Mouse (Mus musculus): ENCODE measurements around the gene Gckr. TPM values are rescaled to one million over a fixed set of nuclear protein-coding genes. Genes with fewer than 3 reads are reported as not detected.

The Gckr gene
- total and polyA plus RNA-seq, 3 experiments, result not detected

- H3K4me1 ChIP-seq (ENCODE audit: control insufficient read depth in 1 of 2, insufficient read depth in 2 of 2), result peaks cover 0 to 11% of the 10 kb centered on the region in 2 experiments; a peak in 1 of 4 replicates
- H3K4me3 ChIP-seq (replicated peaks in 1 of 3; ENCODE audit: low read depth in 2 of 3, low read length in 2 of 3, poor library complexity in 1 of 3), result no peak overlapping the region
- H3K36me3 ChIP-seq (replicated peaks in 1 of 2; ENCODE audit: control insufficient read depth in 1 of 2, insufficient read depth in 1 of 2, low read length in 1 of 2), result peaks cover 44 to 86% of the 10 kb centered on the region in 2 experiments
- H3K27ac ChIP-seq (ENCODE audit: insufficient read depth, low read depth), result no peak overlapping the region
- dilution Hi-C loops (cut with MboI; ENCODE audit: extremely low pct_ligation_motif_present, extremely low pct_unique_long_range_greater_than_20kb, low sequenced_read_pairs) (no loop called here), in situ Hi-C loops (cut with MboI; ENCODE audit: low pct_ligation_motif_present, low pct_unique_long_range_greater_than_20kb, low sequenced_read_pairs) (no loop called here)
- H3K4me2 ChIP-seq (ENCODE audit: insufficient read depth, low read depth, poor library complexity, severe bottlenecking), result no peak overlapping the region
- no peaks in the 10 kb centered on the region for H3K27me3 ChIP-seq (replicated peaks)
- TF ChIP-seq SMC3 (IDR thresholded peaks at IDR 0.05; ENCODE audit: low read depth, low read length), result no peak
- no peak for TF ChIP-seq JUND (conservative IDR thresholded peaks at IDR 0.05; ENCODE audit: low read depth, low read length)
- no peak for TF ChIP-seq HCFC1 (IDR thresholded peaks at IDR 0.05; ENCODE audit: low read depth, low read length)
- no peak for TF ChIP-seq JUN (IDR thresholded peaks at IDR 0.05; ENCODE audit: insufficient read depth, low read depth, low read length)
- no peak for TF ChIP-seq KAT2A (IDR thresholded peaks at IDR 0.05; ENCODE audit: insufficient replicate concordance, low read length)
- TF ChIP-seq IRF4 (IDR thresholded peaks at IDR 0.05; ENCODE audit: low read depth, low read length), result no peak
- no peak for TF ChIP-seq ZKSCAN1 (IDR thresholded peaks at IDR 0.05; ENCODE audit: borderline replicate concordance, low read depth, low read length)
- no peak for TF ChIP-seq ETS1 (conservative IDR thresholded peaks at IDR 0.05; ENCODE audit: low read depth, low read length)
- TF ChIP-seq ZNF384 (IDR thresholded peaks at IDR 0.05; ENCODE audit: low read depth, low read length), result no peak
- TF ChIP-seq MXI1 (IDR thresholded peaks at IDR 0.05; ENCODE audit: low read depth, low read length), result no peak
- TF ChIP-seq E2F4 (IDR thresholded peaks at IDR 0.05; ENCODE audit: insufficient replicate concordance, low read depth, low read length), result no peak
- TF ChIP-seq ELF1 (IDR thresholded peaks at IDR 0.05; ENCODE audit: low read depth, low read length), result no peak
- TF ChIP-seq BHLHE40 (IDR thresholded peaks at IDR 0.05; ENCODE audit: low read depth, low read length), result no peak
- TF ChIP-seq POLR2AphosphoS2 (IDR thresholded peaks at IDR 0.05; ENCODE audit: low read depth, low read length), result no peak
- TF ChIP-seq TCF12 (IDR thresholded peaks at IDR 0.05; ENCODE audit: low read depth, low read length), result no peak
- TF ChIP-seq SIN3A (IDR thresholded peaks at IDR 0.05; ENCODE audit: low read length), result no peak
- no peak for TF ChIP-seq ZC3H11A (IDR thresholded peaks at IDR 0.05; ENCODE audit: low read depth, low read length)
- TF ChIP-seq MAFK (IDR thresholded peaks at IDR 0.05; ENCODE audit: insufficient replicate concordance, low read length), result no peak
- TF ChIP-seq MEF2A (IDR thresholded peaks at IDR 0.05; ENCODE audit: borderline replicate concordance, low read depth, low read length), result no peak
- TF ChIP-seq ZMIZ1 (IDR thresholded peaks at IDR 0.05; ENCODE audit: low read depth, low read length), result no peak
- no peak for DNase-seq (ENCODE audit: extremely low read depth)
- H3K79me2 ChIP-seq (replicated peaks; ENCODE audit: control insufficient read depth, extremely low read depth, insufficient read depth, poor library complexity, severe bottlenecking), result no peaks in the 10 kb centered on the region
- H3K9ac ChIP-seq (ENCODE audit: insufficient read depth, low read depth), result no peak overlapping the region
- H3K9me3 ChIP-seq (replicated peaks; ENCODE audit: low read length), result no peaks in the 10 kb centered on the region
These were observed 41.3 kb upstream of the Gckr start for GRCm38 (mm10) chr5:31255971-31256370.

- Histone ChIP-seq H3K9ac (ENCODE audit: insufficient read depth, low read depth) (no peak overlapping the region), H3K9me3 (replicated peaks; ENCODE audit: low read length) (no peaks in the 10 kb centered on the region), H3K4me2 (ENCODE audit: insufficient read depth, low read depth, poor library complexity, severe bottlenecking) (no peak overlapping the region), H3K79me2 (replicated peaks; ENCODE audit: control insufficient read depth, extremely low read depth, insufficient read depth, poor library complexity, severe bottlenecking) (no peaks in the 10 kb centered on the region), H3K4me3 (replicated peaks in 1 of 3; ENCODE audit: low read depth in 2 of 3, low read length in 2 of 3, poor library complexity in 1 of 3) (no peak overlapping the region), H3K27me3 (replicated peaks) (no peaks in the 10 kb centered on the region), H3K4me1 (ENCODE audit: control insufficient read depth in 1 of 2, insufficient read depth in 2 of 2) (peaks cover 0 to 2% of the 10 kb centered on the region in 2 experiments; a peak in 1 of 4 replicates), H3K36me3 (replicated peaks in 1 of 2; ENCODE audit: control insufficient read depth in 1 of 2, insufficient read depth in 1 of 2, low read length in 1 of 2) (peaks cover 30 to 84% of the 10 kb centered on the region in 2 experiments), H3K27ac (ENCODE audit: insufficient read depth, low read depth) (no peak overlapping the region)
- no peak for TF ChIP-seq KAT2A (IDR thresholded peaks at IDR 0.05; ENCODE audit: insufficient replicate concordance, low read length)
- no peak for TF ChIP-seq IRF4 (IDR thresholded peaks at IDR 0.05; ENCODE audit: low read depth, low read length)
- no peak for TF ChIP-seq ZNF384 (IDR thresholded peaks at IDR 0.05; ENCODE audit: low read depth, low read length)
- TF ChIP-seq ZMIZ1 (IDR thresholded peaks at IDR 0.05; ENCODE audit: low read depth, low read length), result no peak
- no peak for TF ChIP-seq MXI1 (IDR thresholded peaks at IDR 0.05; ENCODE audit: low read depth, low read length)
- TF ChIP-seq TCF12 (IDR thresholded peaks at IDR 0.05; ENCODE audit: low read depth, low read length), result no peak
- TF ChIP-seq ZKSCAN1 (IDR thresholded peaks at IDR 0.05; ENCODE audit: borderline replicate concordance, low read depth, low read length), result no peak
- TF ChIP-seq ZC3H11A (IDR thresholded peaks at IDR 0.05; ENCODE audit: low read depth, low read length), result no peak
- TF ChIP-seq CHD2 (IDR thresholded peaks at IDR 0.05; ENCODE audit: low read length), result no peak
- TF ChIP-seq MAX (IDR thresholded peaks at IDR 0.05; ENCODE audit: low read length), result no peak
- no peak for TF ChIP-seq POLR2AphosphoS2 (IDR thresholded peaks at IDR 0.05; ENCODE audit: low read depth, low read length)
- TF ChIP-seq MEF2A (IDR thresholded peaks at IDR 0.05; ENCODE audit: borderline replicate concordance, low read depth, low read length), result no peak
- TF ChIP-seq JUN (IDR thresholded peaks at IDR 0.05; ENCODE audit: insufficient read depth, low read depth, low read length), result no peak
- TF ChIP-seq MAFK (IDR thresholded peaks at IDR 0.05; ENCODE audit: insufficient replicate concordance, low read length), result no peak
- TF ChIP-seq ETS1 (conservative IDR thresholded peaks at IDR 0.05; ENCODE audit: low read depth, low read length), result no peak
- TF ChIP-seq HCFC1 (IDR thresholded peaks at IDR 0.05; ENCODE audit: low read depth, low read length), result no peak
- no peak for TF ChIP-seq EP300 (IDR thresholded peaks at IDR 0.05; ENCODE audit: low read length)
- in situ Hi-C loops (cut with MboI; ENCODE audit: low pct_ligation_motif_present, low pct_unique_long_range_greater_than_20kb, low sequenced_read_pairs), result no loop called here
- no peak for DNase-seq (ENCODE audit: extremely low read depth)
- dilution Hi-C loops (cut with MboI; ENCODE audit: extremely low pct_ligation_motif_present, extremely low pct_unique_long_range_greater_than_20kb, low sequenced_read_pairs), result no loop called here
These were observed 39.6 kb upstream of the Gckr start for GRCm38 (mm10) chr5:31257616-31258015.

Measured in CH12.LX (cell line).